Mouse (Mus musculus): ENCODE measurements around the gene Chst3.

- no peak for TF ChIP-seq CTCF (IDR thresholded peaks at IDR 0.05; ENCODE audit: insufficient read depth, low read depth, low read length)
- TF ChIP-seq POLR2A (IDR thresholded peaks at IDR 0.05; ENCODE audit: insufficient read depth, low read depth, low read length) = no peak
Measured at GRCm38 (mm10) chr10:60196971-60197370, 22.1 kb downstream of the Chst3 start.
